Mouse (Mus musculus) adrenal gland, adult 2 months (tissue): Measurements from ENCODE around the gene Sgsm1. TPM values are rescaled to one million over a fixed set of nuclear protein-coding genes. Genes with fewer than 3 reads are reported as not detected.
A peak's percentile ranks its signal among the peaks of the same experiment; 100 is the strongest.

Experiments used
- DNase-seq: peaks from one replicate; pipeline ENCODE4 v3.0.0; 2021
- polyA plus RNA-seq: library from polyadenylated mRNA; depleted of rRNA; stranded (reverse); fragments of >200 nt; gene quantifications from 2 replicates; pipeline ENCODE4 v1.2.3, GENCODE M21; 2012
- total RNA-seq, 2 experiments: library from RNA; stranded (reverse); gene quantifications; 2 replicates each; pipeline ENCODE4 v1.2.3; 2021

The Sgsm1 gene
- total and polyA plus RNA-seq, 3 experiments: 4.3 to 12.7 (median 8.4) TPM

GRCm38 (mm10) chr5:113218617-113219235 is 91.9 kb downstream of the Sgsm1 start:
- DNase-seq: no peak

GRCm38 (mm10) chr5:113217076-113217475 is 93.5 kb downstream of the Sgsm1 start:
- DNase-seq: no peak

DNA sequence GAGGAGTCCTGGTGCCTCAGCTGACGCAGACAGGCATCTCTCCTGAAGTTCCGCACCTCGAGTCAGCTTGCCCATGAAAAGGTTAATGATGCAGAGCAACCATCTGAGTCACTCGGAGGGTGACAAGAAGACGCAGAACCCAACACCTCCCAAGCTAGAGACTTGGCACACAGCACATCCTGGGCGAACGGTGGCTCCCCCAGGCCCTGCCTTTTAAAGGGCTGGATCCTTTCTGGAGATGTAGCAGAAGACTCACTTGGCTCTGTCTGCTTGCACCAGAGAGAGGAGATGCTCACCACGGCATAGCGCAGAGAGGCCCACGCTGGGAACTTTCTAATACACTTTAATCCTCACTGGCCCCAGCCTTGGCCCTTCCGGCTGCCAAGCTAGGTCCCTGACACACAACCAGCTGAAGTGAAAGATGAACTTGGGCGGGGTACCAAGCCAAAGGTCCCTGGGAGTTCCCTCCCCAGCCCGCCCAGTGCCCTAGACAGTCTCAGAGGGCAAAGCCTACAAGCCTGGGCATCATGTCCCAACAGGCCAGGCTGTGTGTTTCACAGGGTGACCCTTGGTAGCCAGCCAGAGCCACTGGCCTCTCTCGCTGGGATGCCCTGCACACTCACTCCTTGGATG is 94.1 kb downstream of the Sgsm1 start:
- no peak for DNase-seq

DNA sequence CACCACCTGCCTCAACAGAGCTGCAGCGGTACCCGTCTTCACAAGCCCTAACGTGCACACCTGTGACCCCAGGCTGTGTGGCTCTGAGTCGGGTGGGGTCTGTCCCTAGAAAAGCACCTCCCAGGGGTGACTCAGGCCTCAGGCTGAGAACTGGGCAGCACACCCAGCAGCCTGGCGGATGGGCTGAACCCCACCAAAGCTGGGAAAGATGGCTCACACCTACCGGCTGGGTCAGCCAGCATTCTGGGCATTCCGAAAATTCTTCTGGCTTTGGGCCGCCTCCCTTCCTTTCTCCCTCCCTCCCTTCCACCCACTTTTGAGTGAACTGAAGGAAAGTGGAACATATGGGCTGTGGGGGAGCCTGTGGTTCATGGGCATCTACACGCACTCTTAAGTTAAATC is 95.0 kb downstream of the Sgsm1 start:
- DNase-seq: no peak

- peak; percentile 58 for DNase-seq
Measured at GRCm38 (mm10) chr5:113214455-113214854, 96.1 kb downstream of the Sgsm1 start.

- DNase-seq: no peak
Measured at GRCm38 (mm10) chr5:113214041-113214440, 96.5 kb downstream of the Sgsm1 start.

GRCm38 (mm10) chr5:113212156-113212835 is 98.3 kb downstream of the Sgsm1 start:
- no peak for DNase-seq

GRCm38 (mm10) chr5:113210314-113210713 is 100.3 kb downstream of the Sgsm1 start:
- no peak for DNase-seq

DNA sequence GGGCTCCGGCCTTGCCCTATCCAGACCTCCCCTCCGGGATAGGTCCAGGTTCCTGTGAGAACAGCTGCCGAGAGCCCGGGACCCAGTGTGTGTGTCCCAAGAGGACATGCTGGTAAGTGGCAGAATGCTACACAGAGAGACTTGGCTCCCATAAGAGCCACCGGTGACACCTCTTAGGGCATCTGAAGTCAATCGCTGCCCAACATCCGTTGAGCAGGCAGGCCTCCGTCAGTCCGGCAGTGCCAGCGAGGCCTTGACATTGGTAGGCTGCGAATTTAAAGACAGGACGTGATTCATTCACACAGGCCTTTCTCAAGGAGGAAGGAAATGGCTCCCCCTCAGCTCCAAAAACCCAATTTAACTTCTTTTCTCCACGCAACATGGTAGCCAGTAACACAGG is 100.7 kb downstream of the Sgsm1 start:
- DNase-seq: peak; percentile 58

GRCm38 (mm10) chr5:113209401-113209750 is 101.2 kb downstream of the Sgsm1 start:
- no peak for DNase-seq

DNA sequence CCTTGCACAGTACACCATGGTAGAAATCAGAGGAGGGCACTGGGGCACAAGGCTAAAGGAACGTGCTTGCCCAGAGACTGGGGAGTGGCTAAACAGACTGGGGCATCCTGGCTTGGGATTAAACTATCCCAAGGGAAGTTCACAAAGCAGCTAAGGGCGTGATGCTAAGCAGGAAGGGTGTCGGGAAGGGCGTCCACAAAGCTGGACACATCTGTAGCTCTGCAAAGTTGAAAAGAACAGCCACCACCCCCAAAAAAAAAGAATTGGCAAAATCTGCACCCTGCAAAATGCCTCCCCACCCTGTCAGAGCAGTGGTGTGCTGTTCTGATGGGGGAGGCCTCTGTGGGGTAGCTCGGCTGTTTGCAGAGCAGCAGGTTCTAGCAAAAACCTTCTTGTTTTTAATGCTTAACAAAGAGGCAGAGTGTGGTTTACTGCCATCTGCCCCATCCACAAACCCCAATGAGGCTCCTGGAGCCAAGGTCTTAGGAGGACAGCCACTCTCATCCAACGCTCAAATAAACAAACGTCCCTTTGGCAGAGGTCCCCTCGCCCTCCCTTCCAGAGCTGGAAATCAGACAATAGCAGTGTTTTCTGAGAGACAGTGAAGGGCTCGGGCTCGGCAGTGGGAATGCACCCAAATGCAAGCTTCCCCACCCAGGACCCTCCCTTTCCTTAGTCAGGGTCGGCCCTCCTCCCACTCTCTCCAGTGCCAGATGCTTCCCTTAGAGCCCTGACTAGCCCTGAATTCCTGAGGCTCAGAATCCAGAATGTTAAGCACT is 101.8 kb downstream of the Sgsm1 start:
- DNase-seq: peak; percentile 57

DNA sequence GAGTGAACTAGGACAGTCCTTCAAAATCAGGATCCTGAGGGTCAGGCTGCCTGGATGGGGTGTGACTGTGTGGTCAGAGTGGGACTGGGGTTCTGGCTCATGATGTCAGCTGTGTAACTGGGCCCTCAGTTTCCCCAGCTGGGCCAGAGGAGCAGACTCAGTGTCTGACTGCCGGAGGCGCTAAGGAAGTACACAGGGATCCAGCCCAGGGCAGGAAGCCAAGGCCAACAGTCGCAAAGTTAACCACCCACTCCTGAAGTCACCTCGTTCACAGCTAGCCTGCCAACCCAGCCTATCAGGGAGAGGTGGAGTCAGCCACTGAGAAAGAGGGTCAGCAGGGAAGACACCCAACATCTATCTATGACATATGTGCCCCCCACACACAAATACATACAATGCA is 102.5 kb downstream of the Sgsm1 start:
- DNase-seq: peak; percentile 46

GRCm38 (mm10) chr5:113206670-113207352 is 103.8 kb downstream of the Sgsm1 start:
- no peak for DNase-seq

- no peak for DNase-seq
Measured at GRCm38 (mm10) chr5:113204193-113204592, 106.4 kb downstream of the Sgsm1 start.

DNA sequence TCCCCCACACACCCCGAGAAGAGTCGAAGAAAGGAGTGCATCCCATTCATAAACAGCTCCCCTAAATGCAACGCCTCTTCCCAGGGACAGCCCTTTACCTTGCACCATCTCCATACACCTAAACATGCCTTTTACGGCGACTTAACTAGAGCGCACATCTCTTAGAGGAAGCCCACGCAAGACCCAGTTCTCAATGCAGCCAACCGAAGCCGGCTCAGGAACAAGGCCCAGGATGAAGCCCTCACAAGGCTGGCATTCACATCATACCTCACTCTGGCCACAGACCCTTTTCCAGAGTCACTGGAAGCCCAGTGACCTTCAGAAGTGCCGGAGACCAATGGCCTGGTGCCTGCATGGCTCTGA is 110.8 kb downstream of the Sgsm1 start:
- no peak for DNase-seq

DNA sequence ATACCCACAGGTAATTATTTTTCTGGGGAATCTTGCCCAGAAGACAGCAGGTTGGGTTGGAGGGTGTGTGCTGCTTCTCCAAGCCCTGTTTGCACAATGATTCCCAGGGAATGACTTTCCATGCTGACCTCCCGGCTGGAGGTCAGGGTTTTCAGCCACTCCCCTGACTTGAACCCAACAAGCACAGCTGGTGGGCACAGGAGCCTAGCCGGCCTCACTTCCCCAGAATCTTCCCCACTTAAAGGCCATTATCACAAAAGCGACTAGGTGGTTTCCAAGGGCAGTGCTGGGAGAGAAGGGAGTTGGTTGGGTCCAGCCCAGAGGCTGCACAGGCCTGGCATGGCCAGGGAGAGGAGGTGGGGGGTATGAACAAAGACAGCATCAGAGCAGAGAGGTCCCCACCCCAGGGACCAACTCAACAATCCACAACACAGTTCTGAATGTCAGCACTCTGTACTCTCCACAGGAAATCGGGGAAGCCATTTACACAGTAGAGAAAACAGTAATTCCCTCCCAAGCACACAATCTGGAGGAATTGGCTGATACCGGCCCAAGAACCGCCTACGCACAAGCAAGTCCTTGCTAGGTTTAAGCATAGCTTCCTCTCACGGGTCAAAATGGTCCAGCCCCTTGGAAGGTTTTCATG is 111.3 kb downstream of the Sgsm1 start:
- no peak for DNase-seq

- no peak for DNase-seq
Measured at GRCm38 (mm10) chr5:113196916-113197794, 113.4 kb downstream of the Sgsm1 start.

DNA sequence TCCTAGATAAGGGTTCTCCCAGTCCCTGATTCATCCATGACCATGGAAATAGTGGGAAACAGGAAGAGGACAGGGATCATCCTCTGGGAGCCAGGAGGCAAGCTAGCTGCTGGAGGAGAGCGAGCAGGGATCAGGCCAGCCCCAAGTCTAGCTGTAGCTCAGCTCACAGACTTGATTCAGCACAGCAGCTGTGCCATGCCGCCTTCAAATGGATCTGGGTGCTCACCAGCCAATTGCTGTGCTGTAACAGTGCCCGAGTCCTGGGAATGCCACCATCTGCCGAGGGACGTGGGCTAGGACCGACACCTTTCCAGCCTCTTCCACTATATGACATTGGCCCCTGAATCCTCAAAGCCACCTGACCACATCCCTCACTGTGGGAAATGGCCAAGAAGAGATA is 114.7 kb downstream of the Sgsm1 start:
- DNase-seq: no peak

DNA sequence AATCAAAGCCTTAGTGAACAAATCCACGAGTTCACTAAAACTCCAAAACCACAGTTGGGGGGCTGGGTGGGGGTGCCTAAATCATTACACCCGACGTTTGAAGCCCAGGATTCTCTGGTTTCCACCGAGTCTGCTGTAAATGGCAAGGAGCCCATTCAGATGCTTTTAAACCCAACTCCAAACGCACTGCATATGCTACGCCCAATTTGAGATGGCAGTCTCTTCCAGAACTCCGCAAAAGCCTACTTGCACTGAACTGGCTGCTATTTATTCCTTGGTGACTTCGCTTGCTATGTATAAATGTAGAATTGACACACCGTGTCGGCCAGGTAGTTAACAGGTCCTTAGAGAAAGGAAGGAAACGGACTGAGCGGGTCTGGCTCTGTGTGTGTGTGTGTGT is 115.1 kb downstream of the Sgsm1 start:
- no peak for DNase-seq

DNA sequence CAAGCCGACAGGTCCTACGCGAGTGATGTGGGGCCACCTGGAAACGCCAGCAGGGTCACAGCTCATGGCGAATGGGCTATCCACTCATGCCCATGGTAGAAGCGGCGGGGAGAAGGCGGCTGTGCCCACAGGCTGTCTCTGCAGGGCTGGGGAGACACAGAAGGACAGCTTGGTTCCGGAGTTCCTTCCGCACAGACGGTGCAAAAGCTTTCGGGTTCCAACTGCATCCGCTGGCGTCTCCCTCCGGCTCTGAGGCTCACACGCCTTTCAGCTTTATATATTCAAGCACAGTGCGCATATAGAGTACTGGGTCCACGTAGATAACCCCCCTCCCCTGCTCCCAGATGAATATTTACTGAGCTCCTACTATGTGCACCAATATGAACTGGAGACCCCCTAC is 116.8 kb downstream of the Sgsm1 start:
- no peak for DNase-seq
